Comparison of ENCODE assay signal across 8 mouse cellular contexts in genomic region chr7:78895653-78896333, GRCm38 (mm10). TPM values are rescaled to one million over a fixed set of nuclear protein-coding genes. Genes with fewer than 3 reads are reported as not detected.
DNase-seq lines count a peak whose midpoint lies in the region; ATAC-seq lines count a peak whose summit lies in the region.

TSS of gene Aen (plus strand) at chr7:78895854.

- no peaks in the 10 kb centered on the region for H3K36me3 ChIP-seq in hindbrain, embryonic 11.5 days (ENCODE audit: control insufficient read depth, insufficient read depth, low read length)

- peak; percentile 98 for ATAC-seq in hindbrain, embryonic 11.5 days (ENCODE audit: low FRiP score)

- H3K9me3 ChIP-seq in hindbrain, embryonic 11.5 days (ENCODE audit: control insufficient read depth, low read length) = no peaks in the 10 kb centered on the region

- peak within 1 kb of the TSS; percentile 89 for H3K4me2 ChIP-seq in hindbrain, embryonic 11.5 days (replicated peaks; ENCODE audit: low read depth, low read length)

- WGBS in hindbrain, embryonic 11.5 days = under 1% methylated on average over 53 of the region's 53 CpGs

- peaks cover 6% of the 10 kb centered on the region; the same call in 1 of the 2 replicates for H3K4me1 ChIP-seq in hindbrain, embryonic 11.5 days (replicated peaks; ENCODE audit: control insufficient read depth, insufficient read depth, low read length)

- no peak within 1 kb of the TSS for H3K27ac ChIP-seq in hindbrain, embryonic 11.5 days (ENCODE audit: low read depth, low read length)

- peak; percentile 100 for DNase-seq in Muller cell, postnatal 12 days (ENCODE audit: inconsistent ontology term)
- peak; percentile 98 for DNase-seq in cerebellum, adult 9-11 months
- peak; percentile 96 to 98 for DNase-seq in frontal cortex, adult 2 months (ENCODE audit: extremely low spot score in 1 of 2, low spot score in 1 of 2)
- peak; percentile 99 for DNase-seq in hindbrain, embryonic 11.5 days (ENCODE audit: low spot score)
- peak; percentile 96 to 97 for DNase-seq in layer of hippocampus, postnatal 10 days (ENCODE audit: low spot score in 2 of 2)
- DNase-seq in lung, postnatal 10 days = peak; percentile 100
- peak; percentile 98 for DNase-seq in ovary, postnatal 36 days (ENCODE audit: low spot score)
- DNase-seq in thymus, postnatal 25 days = peak; percentile 99

- peak within 1 kb of the TSS; percentile 70 for H3K4me3 ChIP-seq in hindbrain, embryonic 11.5 days (ENCODE audit: low read depth, low read length)

- no peaks in the 10 kb centered on the region for H3K27me3 ChIP-seq in hindbrain, embryonic 11.5 days (ENCODE audit: control insufficient read depth, insufficient read depth, low read length)

- H3K9ac ChIP-seq in hindbrain, embryonic 11.5 days (ENCODE audit: low read depth, low read length) = peak within 1 kb of the TSS; percentile 69

RNA-seq across cellular contexts. Expression of gene Aen, which starts in this region (rescaled TPM):
- polyA plus RNA-seq in frontal cortex, adult 2 months (2012; rRNA removed) = 23.0 and 24.1 TPM in 2 replicates
- polyA plus RNA-seq in hindbrain, embryonic 11.5 days (2014; fragmentation: Nextera tagmentation; extraction: Ambion mirVana) = 37.4 and 43.7 TPM in 2 replicates
- total RNA-seq in layer of hippocampus, postnatal 10 days (2021) = 10 to 100 TPM; 32.3 to 36.5 TPM
